Mouse (Mus musculus) cerebellum, postnatal 25 days (tissue): ENCODE measurements around the gene Mok.
A peak's percentile ranks its signal among the peaks of the same experiment; 100 is the strongest.

ENCODE experiments used
- DNase-seq, 2 experiments: peaks; one replicate each; pipeline ENCODE4 v3.0.0; 2021; ENCODE audit warnings: mixed read lengths in 2 of 2

The Mok gene

DNA sequence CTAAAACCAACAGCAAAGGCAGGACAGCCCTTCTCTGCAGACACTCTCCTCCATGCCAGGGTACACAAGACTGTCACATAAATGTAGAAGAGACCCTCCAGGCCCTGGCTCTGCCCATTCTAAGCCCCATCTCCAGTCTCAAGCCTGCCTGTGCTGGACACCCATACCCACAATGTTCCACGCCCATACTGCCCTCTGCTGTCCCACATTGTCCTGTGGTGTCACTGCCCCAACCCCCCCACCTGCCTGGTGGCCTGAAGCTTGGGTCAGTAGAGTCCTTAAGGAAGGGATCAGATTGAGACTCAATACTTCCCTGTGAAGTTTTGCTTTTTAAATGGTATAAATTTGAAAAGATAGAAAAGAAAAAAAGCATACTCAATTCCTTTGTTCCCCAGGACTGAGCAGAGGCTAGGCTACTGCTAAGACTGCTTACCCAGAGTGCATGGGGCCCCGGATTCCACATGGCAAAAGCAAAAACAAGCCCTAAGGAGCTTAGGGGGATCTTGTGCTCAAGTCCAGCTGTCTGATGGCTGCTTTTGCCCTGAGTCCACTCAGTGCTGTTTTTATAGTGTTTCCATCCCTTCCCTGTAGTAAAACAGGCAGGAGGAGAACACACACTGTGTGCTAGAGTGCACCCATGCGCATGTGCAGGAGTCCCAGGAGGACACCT, 34.3 kb downstream of the Mok start:
- peak in 1 of 2 experiments; percentile 70 for DNase-seq

GRCm38 (mm10) chr12:110804261-110804660, 36.5 kb downstream of the Mok start:
- DNase-seq, result peak; percentile 51 to 64

GRCm38 (mm10) chr12:110802674-110803297, 38.0 kb downstream of the Mok start:
- no peak for DNase-seq

DNA sequence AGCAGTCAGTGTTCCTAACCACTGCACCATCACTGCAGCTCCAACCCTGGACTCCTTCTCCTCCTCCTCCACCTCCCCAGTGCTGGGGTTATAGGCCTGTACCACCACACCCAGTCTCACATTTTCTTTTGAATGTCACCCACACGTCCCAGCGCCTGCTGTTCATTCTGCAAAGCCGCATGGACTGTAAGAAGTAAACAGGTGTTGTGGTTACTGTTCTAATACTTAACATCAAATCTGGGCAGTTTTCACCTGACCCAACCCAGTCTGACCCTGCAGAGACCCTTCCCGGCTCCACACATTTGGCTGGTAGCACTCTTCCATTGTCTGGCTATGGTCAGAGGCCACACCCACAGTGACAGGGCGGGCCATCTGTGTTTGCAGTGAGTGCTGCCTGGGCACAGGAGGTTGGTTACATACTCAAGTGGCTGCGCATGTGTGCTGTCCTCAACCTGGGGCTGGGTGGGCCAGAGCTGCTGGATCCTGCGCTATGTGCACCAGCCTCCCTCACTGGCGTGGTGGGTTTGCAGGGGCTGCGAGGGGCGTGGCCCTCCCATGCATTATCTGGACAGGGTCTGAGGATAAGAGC, 38.8 kb downstream of the Mok start:
- no peak for DNase-seq

DNA sequence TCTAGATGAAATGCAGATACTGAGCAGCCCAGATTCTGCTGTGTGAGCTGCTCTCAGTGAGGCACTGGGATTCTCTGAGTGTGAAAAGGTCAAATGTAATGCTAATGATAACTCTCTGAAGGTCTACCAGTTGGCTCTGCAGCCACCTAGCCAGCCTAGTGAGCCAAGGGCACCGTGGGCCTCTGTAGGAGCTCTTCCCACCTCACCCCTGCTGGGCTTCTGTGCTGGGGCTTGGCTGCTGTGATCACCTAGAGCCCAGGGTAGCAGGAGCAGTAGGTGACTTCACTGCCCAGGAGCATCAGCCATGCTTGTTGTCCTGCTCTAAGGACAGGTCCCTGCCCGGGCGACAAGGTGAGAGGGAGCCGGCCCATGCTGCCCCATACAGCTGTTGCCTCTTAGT, 41.5 kb downstream of the Mok start:
- DNase-seq, result no peak

- no peak for DNase-seq
These were observed 42.8 kb downstream of the Mok start for GRCm38 (mm10) chr12:110797842-110798431.

GRCm38 (mm10) chr12:110797202-110797601, 43.5 kb downstream of the Mok start:
- DNase-seq, result no peak

DNA sequence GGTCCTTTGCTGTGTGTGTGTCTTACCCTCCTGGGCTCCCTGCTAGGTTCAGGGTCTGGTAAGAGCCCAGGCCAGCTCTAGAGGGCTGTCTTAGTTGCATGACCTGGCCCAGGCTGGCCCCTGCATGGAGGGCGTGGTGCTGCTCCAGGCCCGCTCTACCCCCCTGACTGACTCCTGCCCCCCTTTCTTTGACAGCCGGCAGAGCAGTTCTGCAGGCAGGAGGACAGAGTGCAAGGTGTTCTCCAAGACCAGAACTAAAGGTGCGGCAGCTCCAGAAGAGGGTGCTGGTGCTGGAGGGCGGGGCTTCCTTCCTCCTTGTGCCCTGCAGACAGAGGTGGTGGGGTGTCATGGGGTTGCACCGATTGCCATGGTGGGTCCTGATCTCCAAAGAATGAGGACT, 44.0 kb downstream of the Mok start:
- DNase-seq, result no peak

DNA sequence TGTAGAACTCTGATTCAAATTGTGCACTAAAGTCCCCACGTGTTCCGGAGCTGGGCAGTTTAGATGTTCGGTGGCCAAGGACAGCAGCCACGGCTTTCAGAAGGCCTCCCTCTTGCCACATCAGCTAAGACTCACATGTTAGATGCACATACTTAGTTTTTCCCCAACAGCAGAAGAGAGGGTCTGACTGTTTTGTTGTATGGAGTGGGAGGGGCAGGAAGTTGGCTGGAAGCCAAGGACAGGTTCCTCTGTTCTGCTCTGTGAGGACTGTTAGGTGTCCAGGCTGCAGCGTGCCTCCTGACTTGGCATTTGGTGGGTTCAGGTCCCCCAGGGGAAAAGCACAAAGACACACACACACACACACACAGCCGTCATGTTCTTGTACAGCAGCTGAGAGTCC, 45.7 kb downstream of the Mok start:
- no peak for DNase-seq

DNA sequence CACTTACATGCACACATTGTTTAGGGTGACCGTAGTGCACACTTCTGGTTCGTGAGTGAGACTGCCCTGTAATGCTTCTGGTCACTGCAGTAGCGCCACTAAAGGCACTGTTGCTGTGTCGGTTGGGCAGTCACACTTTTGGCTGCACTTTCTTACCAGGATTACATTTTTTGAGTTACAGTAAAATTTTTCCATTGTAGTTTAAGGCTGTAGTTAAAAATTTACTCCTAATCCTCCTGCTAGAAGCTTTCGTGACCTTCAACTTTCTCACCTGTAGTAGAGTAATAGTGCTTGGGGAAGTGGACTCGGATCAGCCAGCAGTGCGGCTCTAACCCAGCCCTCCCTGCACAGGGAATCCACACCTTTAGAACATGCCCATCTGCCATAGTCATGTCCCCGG, 49.7 kb downstream of the Mok start:
- DNase-seq, result no peak

- no peak for DNase-seq
These were observed 50.2 kb downstream of the Mok start for GRCm38 (mm10) chr12:110790580-110790979.

GRCm38 (mm10) chr12:110786243-110786642, 54.5 kb downstream of the Mok start:
- DNase-seq, result peak; percentile 74 to 82

GRCm38 (mm10) chr12:110784211-110784610, 56.5 kb downstream of the Mok start:
- no peak for DNase-seq

GRCm38 (mm10) chr12:110782278-110782677, 58.5 kb downstream of the Mok start:
- DNase-seq, result no peak

DNA sequence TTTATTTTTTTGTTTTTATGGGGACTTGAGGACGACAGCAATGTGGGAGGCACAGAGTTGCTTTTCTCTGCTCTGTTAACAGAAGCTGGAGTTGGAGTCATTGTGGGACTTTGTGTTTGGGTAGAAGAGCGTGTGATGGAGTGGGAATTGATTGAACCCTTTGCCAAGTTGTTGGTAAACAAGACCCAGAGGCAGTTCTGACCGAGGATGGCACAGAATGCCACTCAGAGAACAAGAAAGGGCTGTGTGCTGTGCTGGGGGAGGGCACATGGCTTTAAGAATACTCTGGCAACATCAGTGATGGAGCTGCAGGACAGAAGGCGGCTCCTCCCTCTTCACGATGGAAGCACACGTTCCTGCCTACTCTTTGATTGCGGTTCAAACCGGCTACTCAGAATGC, 59.6 kb downstream of the Mok start:
- no peak for DNase-seq

GRCm38 (mm10) chr12:110779296-110779695, 61.4 kb downstream of the Mok start:
- no peak for DNase-seq

GRCm38 (mm10) chr12:110777853-110778252, 62.9 kb downstream of the Mok start:
- DNase-seq, result no peak

DNA sequence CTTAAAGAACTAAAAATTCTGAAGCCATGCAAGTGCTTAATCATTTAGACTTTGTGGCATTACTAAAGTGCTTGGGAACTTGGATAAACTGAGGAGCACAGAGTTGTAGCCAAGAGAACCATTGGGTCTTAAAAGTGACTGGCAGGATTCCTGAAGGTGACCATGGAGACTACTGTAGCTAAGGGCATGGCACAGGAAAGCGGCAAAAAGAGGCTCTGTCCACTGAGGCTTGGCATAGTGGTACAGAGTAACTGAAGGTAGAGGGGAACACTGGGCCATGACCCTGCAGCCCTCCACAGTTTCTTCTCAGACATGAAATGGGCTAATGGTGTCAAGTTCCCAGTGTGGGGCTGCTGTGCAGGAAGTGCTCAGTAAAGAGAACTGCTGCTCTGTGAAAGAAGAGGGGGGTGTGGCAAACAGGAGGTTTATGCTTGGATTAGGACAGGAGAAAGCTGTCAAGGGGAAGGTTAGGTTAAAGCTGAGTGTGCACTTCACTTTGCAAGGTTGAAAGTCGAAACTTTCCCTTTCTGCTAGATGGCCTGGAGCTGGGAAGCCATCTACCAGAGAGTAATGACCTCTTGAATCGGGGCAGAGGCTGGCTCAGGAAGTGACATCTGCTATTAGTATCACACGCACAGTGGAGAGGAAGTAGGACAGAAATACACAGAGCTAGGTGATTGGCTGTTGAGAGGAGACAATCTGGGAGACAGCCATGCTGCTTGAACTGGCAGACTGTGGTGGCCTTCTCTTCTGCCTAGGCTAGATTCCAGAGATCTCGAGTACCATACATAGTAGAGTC, 64.9 kb downstream of the Mok start:
- no peak for DNase-seq

- no peak for DNase-seq
These were observed 68.8 kb downstream of the Mok start for GRCm38 (mm10) chr12:110771961-110772360.

- DNase-seq, result no peak
These were observed 70.1 kb downstream of the Mok start for GRCm38 (mm10) chr12:110770479-110771247.

GRCm38 (mm10) chr12:110769660-110770297, 71.0 kb downstream of the Mok start:
- no peak for DNase-seq

GRCm38 (mm10) chr12:110768562-110768961, 72.2 kb downstream of the Mok start:
- no peak for DNase-seq
